Mouse (Mus musculus) layer of hippocampus, adult 2 months (tissue): ENCODE data around the gene Eef2k. TPM values are rescaled to one million over a fixed set of nuclear protein-coding genes. Genes with fewer than 3 reads are reported as not detected.
A peak's percentile ranks its signal among the peaks of the same experiment; 100 is the strongest.
"Not testable (repeated sequence)": the region's sequence is repeated elsewhere in the genome, so short reads cannot be mapped to it uniquely, and the experiment has no call there.

ENCODE experiments used
- DNase-seq, 2 experiments: peaks; one replicate each; pipeline ENCODE4 v3.0.0; 2022; ENCODE audit warnings: low spot score in 2 of 2
- H3K27ac ChIP-seq: fragments of 200-600 bp; 2 replicates; pipeline ENCODE4 v1.8.1; 2022
- H3K4me3 ChIP-seq: fragments of 200-600 bp; 2 replicates; pipeline ENCODE4 v1.8.1; 2022; ENCODE audit warnings: mild to moderate bottlenecking
- CTCF ChIP-seq: fragments of 200-600 bp; conservative IDR thresholded peaks from 2 replicates; pipeline ENCODE4 v1.8.1; 2022; ENCODE audit warnings: antibody characterized with exemption, mild to moderate bottlenecking, moderate library complexity
- total RNA-seq, 2 experiments: library from RNA; stranded (reverse); gene quantifications; 2 replicates each; pipeline ENCODE4 v1.2.3; 2021

Gene Eef2k
- total RNA-seq, 2 experiments from 2014 or later = 32.5 to 32.8 TPM

DNA sequence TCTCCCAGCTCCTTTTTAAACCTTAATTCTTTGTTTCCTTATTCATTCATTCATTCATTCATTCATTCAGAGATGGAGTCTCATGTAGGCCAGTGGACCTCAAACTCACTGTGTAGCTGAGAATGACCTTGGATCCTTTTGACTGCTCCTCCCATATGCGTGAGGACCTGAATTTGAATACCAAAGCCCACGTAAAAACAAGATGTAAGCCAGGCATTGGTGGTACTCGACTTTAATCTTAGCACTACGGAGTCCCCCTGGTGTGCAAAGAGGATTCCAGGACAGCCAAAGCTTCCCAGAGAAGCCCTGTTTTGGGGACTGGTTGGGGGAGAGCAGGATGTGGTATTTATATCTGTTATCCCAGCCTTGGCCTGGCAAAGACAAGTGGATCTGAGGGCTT, 57.6 kb downstream of the Eef2k start:
- Histone ChIP-seq H3K27ac (no peak overlapping the region), H3K4me3 (no peak overlapping the region)
- no peak for DNase-seq
- no peak for TF ChIP-seq CTCF

DNA sequence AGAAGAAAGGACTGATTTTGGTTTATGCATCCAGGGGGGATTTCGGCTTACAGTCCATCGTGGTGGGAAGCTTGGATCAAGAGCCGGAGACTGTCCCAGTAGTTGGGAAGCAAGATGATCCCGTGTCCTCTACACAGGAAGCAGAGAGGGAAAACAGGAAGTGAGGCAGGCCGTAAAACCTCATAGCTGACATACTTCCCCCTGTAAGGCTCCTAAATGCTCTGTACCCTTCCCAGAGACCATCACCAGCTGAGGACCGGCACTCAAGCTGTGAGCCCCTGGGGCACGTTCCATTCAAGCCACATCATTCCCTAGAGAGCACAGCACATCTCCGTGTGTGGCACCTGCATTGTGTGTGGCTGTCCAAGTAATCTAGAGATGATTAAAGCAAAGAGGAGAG, 59.1 kb downstream of the Eef2k start:
- no peak for DNase-seq
- Histone ChIP-seq H3K27ac (no peak overlapping the region), H3K4me3 (no peak overlapping the region)
- no peak for TF ChIP-seq CTCF

DNA sequence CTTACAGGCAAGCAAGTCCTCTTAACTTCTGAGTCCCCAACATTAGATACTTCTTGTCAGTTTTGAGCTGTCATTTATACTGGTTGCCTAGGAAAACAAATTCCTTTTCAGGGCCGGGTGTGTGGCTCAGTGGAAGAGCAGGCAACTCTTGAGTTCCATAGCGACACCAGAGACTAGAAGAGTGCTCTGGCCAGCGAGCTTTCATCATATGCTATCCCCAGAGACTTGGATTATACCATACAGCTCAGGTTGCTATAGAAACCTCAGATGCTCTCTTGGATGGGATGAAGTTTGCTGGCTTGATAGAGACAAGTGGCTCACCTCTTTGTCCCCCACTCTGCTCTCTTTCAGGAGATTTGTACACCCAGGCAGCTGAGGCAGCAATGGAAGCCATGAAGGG, 60.3 kb downstream of the Eef2k start:
- no peak for TF ChIP-seq CTCF
- H3K27ac ChIP-seq = no peak overlapping the region
- no peak overlapping the region for H3K4me3 ChIP-seq
- DNase-seq = no peak

DNA sequence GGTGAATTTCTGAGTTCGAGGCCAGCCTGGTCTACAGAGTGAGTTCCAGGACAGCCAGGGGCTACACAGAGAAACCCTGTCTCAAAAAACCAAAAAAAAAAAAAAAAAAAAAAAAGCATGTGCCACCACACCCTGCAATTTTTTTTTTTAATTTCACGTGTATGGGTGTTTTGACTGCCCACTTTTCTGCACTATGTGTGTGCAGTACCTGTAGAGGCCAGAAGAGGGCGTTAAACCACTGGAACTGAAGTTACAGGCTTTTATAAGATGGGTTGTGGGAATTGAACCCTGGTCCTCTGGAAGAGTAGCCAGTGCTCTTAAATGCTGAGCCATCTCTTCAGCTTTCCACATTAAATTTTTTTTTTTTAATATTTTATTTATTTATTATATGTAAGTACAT, 67.5 kb downstream of the Eef2k start:
- H3K4me3 ChIP-seq, H3K27ac ChIP-seq, DNase-seq: not testable (repeated sequence)
- TF ChIP-seq CTCF = peak; percentile 52

DNA sequence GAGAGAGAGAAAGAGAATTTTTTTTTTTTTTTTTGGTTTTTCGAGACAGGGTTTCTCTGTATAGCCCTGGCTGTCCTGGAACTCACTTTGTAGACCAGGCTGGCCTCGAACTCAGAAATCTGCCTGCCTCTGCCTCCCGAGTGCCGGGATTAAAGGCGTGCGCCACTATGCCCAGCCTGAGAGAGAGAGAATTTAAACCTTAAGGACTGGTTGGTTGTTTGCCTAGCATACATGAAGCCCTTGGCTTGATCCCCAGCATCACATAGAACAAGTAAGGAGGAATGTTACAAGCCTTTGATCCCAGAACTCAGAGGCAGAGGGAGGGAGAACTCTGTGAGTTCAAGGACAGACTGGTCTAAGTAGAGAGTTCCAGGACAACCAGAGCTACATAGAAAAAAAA, 68.6 kb downstream of the Eef2k start:
- H3K27ac ChIP-seq, DNase-seq, H3K4me3 ChIP-seq: not testable (repeated sequence)

DNA sequence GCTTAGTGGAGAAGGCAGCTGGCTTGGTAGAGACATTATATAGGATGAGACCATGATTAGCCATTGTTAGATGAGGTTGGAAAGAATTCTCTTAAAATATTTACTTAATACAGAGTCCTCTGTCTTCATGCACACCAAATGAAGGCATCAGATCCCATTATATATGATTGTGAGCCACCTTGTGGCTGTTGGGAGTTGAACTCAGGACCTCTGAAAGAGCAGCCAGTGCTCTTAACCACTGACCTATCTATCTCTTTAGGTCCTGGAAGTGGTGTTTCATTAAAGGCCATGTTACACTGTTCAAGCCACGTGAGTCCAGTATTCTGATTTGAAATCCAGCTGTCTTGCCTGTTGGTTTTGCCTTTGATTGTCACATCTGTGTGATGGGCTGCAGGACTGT, 70.7 kb downstream of the Eef2k start:
- no peak for DNase-seq
- peak; percentile 61 for TF ChIP-seq CTCF
- Histone ChIP-seq H3K4me3 (no peak overlapping the region), H3K27ac (no peak overlapping the region)

DNA sequence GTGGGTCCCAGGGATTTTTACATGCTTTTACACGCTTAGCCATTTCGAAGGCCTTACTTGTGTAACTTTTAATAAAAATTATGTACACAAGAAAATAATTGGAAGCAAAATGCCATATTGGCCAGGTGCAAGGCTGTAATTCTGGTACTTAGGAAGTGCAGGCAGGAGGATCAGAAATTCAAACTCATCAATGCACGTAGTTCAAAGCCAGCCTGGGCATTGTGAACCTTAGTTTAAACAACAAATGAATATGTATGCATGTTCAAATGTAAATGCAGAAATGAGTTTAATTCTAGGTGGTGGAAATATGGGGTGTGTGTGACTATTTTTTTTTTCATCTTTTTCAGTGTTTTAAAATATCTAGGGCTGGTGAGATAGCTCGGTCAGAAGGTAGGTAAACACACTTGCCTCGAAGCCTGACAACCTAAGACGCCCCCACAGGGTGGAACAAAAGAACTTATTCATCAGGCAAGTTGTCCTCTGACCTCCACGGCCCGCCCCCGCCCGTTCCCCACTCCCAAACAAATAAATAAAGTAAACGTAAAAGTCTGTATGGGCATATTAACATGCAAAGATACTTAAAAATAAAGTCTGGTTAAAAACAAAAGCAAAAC, 73.7 kb downstream of the Eef2k start:
- no peak for TF ChIP-seq CTCF
- H3K27ac ChIP-seq = no peak overlapping the region
- DNase-seq = no peak
- H3K4me3 ChIP-seq = no peak overlapping the region

- no peak overlapping the region for H3K27ac ChIP-seq
- no peak for DNase-seq
- peak overlapping the region; percentile 95 for H3K4me3 ChIP-seq
- TF ChIP-seq CTCF = no peak
These were observed 74.6 kb downstream of the Eef2k start for GRCm38 (mm10) chr7:120917279-120917591.

- DNase-seq = peak; percentile 99 to 100
- TF ChIP-seq CTCF = peak; percentile 97
- peak within 1 kb of the TSS; percentile 95 for H3K4me3 ChIP-seq
- peak within 1 kb of the TSS; percentile 86 for H3K27ac ChIP-seq
These were observed 75.2 kb downstream of the Eef2k start, which contains the start of gene Polr3e for GRCm38 (mm10) chr7:120917592-120918461. TSS of gene Polr3e (plus strand) at chr7:120917744.

GRCm38 (mm10) chr7:120918526-120918962, 75.9 kb downstream of the Eef2k start:
- Histone ChIP-seq H3K27ac (peak overlapping the region; percentile 86), H3K4me3 (peak overlapping the region; percentile 95)
- peak; percentile 73 to 76 for DNase-seq
- TF ChIP-seq CTCF = no peak

DNA sequence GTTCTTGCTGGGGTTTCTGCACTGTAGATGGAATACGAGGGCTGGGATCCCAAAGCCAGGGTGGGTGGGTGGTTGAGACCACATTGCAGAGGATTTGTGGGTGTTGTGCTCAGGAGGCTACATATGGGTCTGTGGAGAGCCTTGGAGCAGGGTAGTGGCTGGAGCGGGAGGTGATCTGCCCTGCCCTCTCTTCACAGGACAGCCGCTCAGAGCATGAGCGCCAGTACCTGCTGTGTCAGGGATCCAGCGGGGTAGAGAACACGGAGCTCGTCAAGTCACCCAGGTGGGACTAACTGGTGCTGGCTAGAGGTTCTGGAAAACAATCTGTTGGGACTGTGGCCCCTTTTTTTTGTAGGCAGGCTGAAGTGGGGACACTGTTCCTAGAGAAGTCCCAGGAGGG, 90.5 kb downstream of the Eef2k start:
- TF ChIP-seq CTCF = no peak
- Histone ChIP-seq H3K4me3 (no peak overlapping the region), H3K27ac (no peak overlapping the region)
- DNase-seq = no peak

- TF ChIP-seq CTCF = no peak
These were observed 91.1 kb downstream of the Eef2k start for GRCm38 (mm10) chr7:120933680-120934195.

DNA sequence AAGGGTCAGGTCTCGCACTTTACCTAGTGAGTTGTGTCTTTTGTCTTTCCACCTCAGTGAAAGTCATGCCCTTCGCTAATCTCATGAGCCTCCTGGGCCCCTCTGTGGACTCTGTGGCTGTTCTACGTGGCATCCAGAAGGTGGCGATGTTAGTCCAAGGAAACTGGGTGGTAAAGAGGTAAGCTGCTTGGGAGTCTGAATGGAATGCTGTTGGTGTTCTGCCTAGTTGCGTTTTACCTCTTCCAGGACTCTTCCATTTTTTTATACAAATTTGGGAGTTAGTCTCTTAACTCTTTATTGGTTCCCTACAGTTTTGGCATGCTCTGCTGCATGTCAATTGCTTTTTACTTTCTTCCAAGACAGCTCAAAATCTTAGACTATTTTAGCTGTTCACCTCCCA, 92.1 kb downstream of the Eef2k start:
- peak; percentile 29 to 60 for DNase-seq
- Histone ChIP-seq H3K27ac (no peak overlapping the region), H3K4me3 (no peak overlapping the region)
- TF ChIP-seq CTCF = peak; percentile 92

More at GRCm38 (mm10) chr7:120933680-120934195, 91.1 kb downstream of the Eef2k start:
- H3K4me3 ChIP-seq = no peak overlapping the region
- DNase-seq = no peak
- H3K27ac ChIP-seq = no peak overlapping the region
